Comparison of ENCODE assay signal across 25 mouse cellular contexts in genomic region chr9:116832822-116833221, GRCm38 (mm10).
DNase-seq lines count a peak whose midpoint lies in the region; ATAC-seq and TF ChIP-seq lines count a peak whose summit lies in the region.
"Had no signal": no experiment of that assay in that cellular context is flagged by ENCODE, and none has a peak within 500 bp of the region (broad histone marks: within the 10 kb centered on the region; RNA-seq: fewer than 3 reads in every experiment).

No protein-coding gene starts in this region.

- 53% methylated on average over 1 of the region's 1 CpGs for WGBS in liver, embryonic 11.5 days
- WGBS in midbrain, embryonic 11.5 days, result 80% methylated on average over 1 of the region's 1 CpGs
- WGBS in midbrain, embryonic 16.5 days, result 58% methylated on average over 1 of the region's 1 CpGs
- 46% methylated on average over 1 of the region's 1 CpGs for WGBS in liver, embryonic 14.5 days (ENCODE audit: insufficient replicate concordance)
- 49% methylated on average over 1 of the region's 1 CpGs for WGBS in liver, embryonic 16.5 days (ENCODE audit: insufficient replicate concordance)

- H3K27ac ChIP-seq in liver, embryonic 11.5 days (ENCODE audit: low read depth, low read length), result no peak overlapping the region
- H3K27ac ChIP-seq in midbrain, embryonic 11.5 days (ENCODE audit: low read depth, low read length), result no peak overlapping the region
- H3K27ac ChIP-seq in midbrain, embryonic 16.5 days (ENCODE audit: low read length), result no peak overlapping the region
- H3K27ac ChIP-seq in liver, embryonic 14.5 days, result no peak overlapping the region
- no peak overlapping the region for H3K27ac ChIP-seq in liver, embryonic 16.5 days (ENCODE audit: low read length)
- H3K27ac ChIP-seq: embryonic facial prominence, embryonic 10.5 days; embryonic facial prominence, embryonic 12.5 days; forebrain, embryonic 13.5 days; forebrain, embryonic 15.5 days had no signal

- TF ChIP-seq CTCF in liver, embryonic 14.5 days (IDR thresholded peaks at IDR 0.05; ENCODE audit: low read depth), result no peak

- peak; percentile 82 for ATAC-seq in liver, embryonic 11.5 days (replicated peaks; ENCODE audit: low FRiP score)
- ATAC-seq in midbrain, embryonic 11.5 days (ENCODE audit: low FRiP score), result no peak
- no peak for ATAC-seq in midbrain, embryonic 16.5 days
- ATAC-seq in liver, embryonic 14.5 days (ENCODE audit: insufficient read depth), result peak; percentile 59
- peak; percentile 55 for ATAC-seq in liver, embryonic 16.5 days (ENCODE audit: low read depth)
- no peak for ATAC-seq in monocyte, adult 5-6 weeks (replicated peaks; ENCODE audit: insufficient number of reproducible peaks, low FRiP score, low TSS enrichment, poor library complexity, severe bottlenecking)
- ATAC-seq: CD4-positive, CD25-positive, alpha-beta regulatory T cell, adult 4 months; forebrain, embryonic 13.5 days; forebrain, embryonic 15.5 days; forebrain, postnatal 0 days had no signal

- no peak for DNase-seq in liver, embryonic 11.5 days (ENCODE audit: low spot score)
- DNase-seq in liver, result no peak
- DNase-seq in midbrain, embryonic 11.5 days (ENCODE audit: low spot score, missing footprints), result peak; percentile 44
- DNase-seq in liver, embryonic 14.5 days (ENCODE audit: low read depth in 3 of 3, low spot score in 3 of 3), result no peak
- DNase-seq in adrenal gland, adult 18-20 months (ENCODE audit: low spot score in 2 of 2), result no peak
- DNase-seq: adrenal gland, adult 8-10 months; adrenal gland, postnatal 14 days; adrenal gland, postnatal 36 days; B cell, adult 2 months; cerebellum, adult 11-12 months; cerebellum, adult 2 months; cerebellum, adult 9-10 months; cerebellum, postnatal 10 days; cerebellum, postnatal 36 days; forebrain, postnatal 0 days had no signal

- TF ChIP-seq EP300 in liver, embryonic 14.5 days (IDR thresholded peaks at IDR 0.05; ENCODE audit: low read depth), result peak; percentile 47; the same call in 1 of the 2 replicates

- no peaks in the 10 kb centered on the region for H3K27me3 ChIP-seq in liver, embryonic 11.5 days (replicated peaks; ENCODE audit: control insufficient read depth, insufficient read depth, low read length)
- no peaks in the 10 kb centered on the region for H3K27me3 ChIP-seq in midbrain, embryonic 11.5 days (ENCODE audit: control insufficient read depth, insufficient read depth, low read length)
- H3K27me3 ChIP-seq in midbrain, embryonic 16.5 days (ENCODE audit: control insufficient read depth, insufficient read depth, low read depth, low read length), result no peaks in the 10 kb centered on the region
- H3K27me3 ChIP-seq in liver, embryonic 14.5 days (ENCODE audit: control insufficient read depth, insufficient read depth, low read length), result no peaks in the 10 kb centered on the region
- H3K27me3 ChIP-seq in liver, embryonic 16.5 days (ENCODE audit: control insufficient read depth, insufficient read depth, low read depth, low read length), result no peaks in the 10 kb centered on the region
- H3K27me3 ChIP-seq: CH12.LX; embryonic facial prominence, embryonic 12.5 days; forebrain, embryonic 13.5 days; forebrain, embryonic 15.5 days had no signal

- no peaks in the 10 kb centered on the region for H3K36me3 ChIP-seq in liver, embryonic 11.5 days (ENCODE audit: control insufficient read depth, insufficient read depth, low read length)
- H3K36me3 ChIP-seq in midbrain, embryonic 11.5 days (ENCODE audit: control insufficient read depth, insufficient read depth, low read length), result no peaks in the 10 kb centered on the region
- no peaks in the 10 kb centered on the region for H3K36me3 ChIP-seq in midbrain, embryonic 16.5 days (ENCODE audit: control insufficient read depth, insufficient read depth, low read length)
- H3K36me3 ChIP-seq in liver, embryonic 14.5 days (replicated peaks; ENCODE audit: control insufficient read depth, insufficient read depth, low read depth), result no peaks in the 10 kb centered on the region
- H3K36me3 ChIP-seq in liver, embryonic 16.5 days (ENCODE audit: control insufficient read depth, insufficient read depth), result no peaks in the 10 kb centered on the region
- H3K36me3 ChIP-seq: embryonic facial prominence, embryonic 10.5 days; embryonic facial prominence, embryonic 12.5 days; forebrain, embryonic 15.5 days; G1E had no signal

- H3K4me3 ChIP-seq in liver, embryonic 11.5 days (ENCODE audit: low read depth, low read length), result no peak overlapping the region
- no peak overlapping the region for H3K4me3 ChIP-seq in midbrain, embryonic 11.5 days (ENCODE audit: low read depth, low read length)
- no peak overlapping the region for H3K4me3 ChIP-seq in midbrain, embryonic 16.5 days (ENCODE audit: low read depth, low read length)
- H3K4me3 ChIP-seq in liver, embryonic 14.5 days (ENCODE audit: insufficient read depth in 1 of 2, low read depth in 2 of 2, low read length in 2 of 2), result no peak overlapping the region
- H3K4me3 ChIP-seq in liver, embryonic 16.5 days (ENCODE audit: low read depth, low read length), result no peak overlapping the region
- H3K4me3 ChIP-seq: embryonic facial prominence, embryonic 10.5 days; embryonic facial prominence, embryonic 12.5 days; forebrain, embryonic 13.5 days; forebrain, embryonic 15.5 days had no signal

- no peak overlapping the region for H3K9ac ChIP-seq in liver, embryonic 11.5 days (ENCODE audit: low read depth, low read length)
- no peak overlapping the region for H3K9ac ChIP-seq in midbrain, embryonic 11.5 days (ENCODE audit: low read length)
- no peak overlapping the region for H3K9ac ChIP-seq in midbrain, embryonic 16.5 days (ENCODE audit: low read depth, low read length)
- no peak overlapping the region for H3K9ac ChIP-seq in liver, embryonic 14.5 days (replicated peaks)
- H3K9ac ChIP-seq in liver, embryonic 16.5 days (ENCODE audit: low read depth, low read length), result no peak overlapping the region
- H3K9ac ChIP-seq: embryonic facial prominence, embryonic 12.5 days; forebrain, embryonic 13.5 days; forebrain, embryonic 15.5 days; forebrain, postnatal 0 days had no signal

- no peaks in the 10 kb centered on the region for H3K4me1 ChIP-seq in liver, embryonic 11.5 days (replicated peaks; ENCODE audit: control insufficient read depth, insufficient read depth, low read length)
- no peaks in the 10 kb centered on the region for H3K4me1 ChIP-seq in midbrain, embryonic 11.5 days (ENCODE audit: control insufficient read depth, insufficient read depth, low read length)
- no peaks in the 10 kb centered on the region for H3K4me1 ChIP-seq in midbrain, embryonic 16.5 days (ENCODE audit: control insufficient read depth, insufficient read depth, low read length)
- H3K4me1 ChIP-seq in liver, embryonic 14.5 days (replicated peaks; ENCODE audit: control insufficient read depth in 2 of 2, insufficient read depth in 2 of 2, low read length in 1 of 2), result peaks cover 2 to 4% of the 10 kb centered on the region in 2 experiments; a peak in 3 of 4 replicates
- no peaks in the 10 kb centered on the region for H3K4me1 ChIP-seq in liver, embryonic 16.5 days (ENCODE audit: control insufficient read depth, low read depth, low read length)
- H3K4me1 ChIP-seq: forebrain, embryonic 13.5 days; forebrain, embryonic 15.5 days had no signal

- H3K4me2 ChIP-seq in liver, embryonic 11.5 days, result no peak overlapping the region
- no peak overlapping the region for H3K4me2 ChIP-seq in midbrain, embryonic 11.5 days
- H3K4me2 ChIP-seq in midbrain, embryonic 16.5 days (ENCODE audit: low read length), result no peak overlapping the region
- H3K4me2 ChIP-seq in liver, embryonic 14.5 days (ENCODE audit: low read depth), result no peak overlapping the region
- H3K4me2 ChIP-seq in liver, embryonic 16.5 days (ENCODE audit: low read depth, low read length), result no peak overlapping the region
- H3K4me2 ChIP-seq: embryonic facial prominence, embryonic 12.5 days; forebrain, embryonic 13.5 days; forebrain, embryonic 15.5 days had no signal

- H3K9me3 ChIP-seq in liver, embryonic 11.5 days (ENCODE audit: control insufficient read depth, low read length), result no peaks in the 10 kb centered on the region
- no peaks in the 10 kb centered on the region for H3K9me3 ChIP-seq in midbrain, embryonic 11.5 days (ENCODE audit: control insufficient read depth, low read length)
- H3K9me3 ChIP-seq in midbrain, embryonic 16.5 days (replicated peaks; ENCODE audit: control insufficient read depth, low read length, poor library complexity, severe bottlenecking), result no peaks in the 10 kb centered on the region
- no peaks in the 10 kb centered on the region for H3K9me3 ChIP-seq in liver, embryonic 14.5 days (ENCODE audit: control insufficient read depth, low read length)
- H3K9me3 ChIP-seq in liver, embryonic 16.5 days (replicated peaks; ENCODE audit: control insufficient read depth, low read length), result no peaks in the 10 kb centered on the region
- H3K9me3 ChIP-seq: embryonic facial prominence, embryonic 10.5 days; embryonic facial prominence, embryonic 12.5 days; forebrain, embryonic 13.5 days; forebrain, embryonic 15.5 days had no signal

Comparison
In these comparisons a context has a peak if more than half of its experiments do, and no peak if none do; other contexts are left out.
1. ATAC-seq: peak in liver, embryonic 11.5 days (single experiment), liver, embryonic 14.5 days (single experiment) and liver, embryonic 16.5 days (single experiment); none in midbrain, embryonic 11.5 days (single experiment), midbrain, embryonic 16.5 days (single experiment) and monocyte, adult 5-6 weeks (single experiment).